Mouse (Mus musculus): ENCODE results near the gene Pitpnm2.

Gene Pitpnm2

DNA sequence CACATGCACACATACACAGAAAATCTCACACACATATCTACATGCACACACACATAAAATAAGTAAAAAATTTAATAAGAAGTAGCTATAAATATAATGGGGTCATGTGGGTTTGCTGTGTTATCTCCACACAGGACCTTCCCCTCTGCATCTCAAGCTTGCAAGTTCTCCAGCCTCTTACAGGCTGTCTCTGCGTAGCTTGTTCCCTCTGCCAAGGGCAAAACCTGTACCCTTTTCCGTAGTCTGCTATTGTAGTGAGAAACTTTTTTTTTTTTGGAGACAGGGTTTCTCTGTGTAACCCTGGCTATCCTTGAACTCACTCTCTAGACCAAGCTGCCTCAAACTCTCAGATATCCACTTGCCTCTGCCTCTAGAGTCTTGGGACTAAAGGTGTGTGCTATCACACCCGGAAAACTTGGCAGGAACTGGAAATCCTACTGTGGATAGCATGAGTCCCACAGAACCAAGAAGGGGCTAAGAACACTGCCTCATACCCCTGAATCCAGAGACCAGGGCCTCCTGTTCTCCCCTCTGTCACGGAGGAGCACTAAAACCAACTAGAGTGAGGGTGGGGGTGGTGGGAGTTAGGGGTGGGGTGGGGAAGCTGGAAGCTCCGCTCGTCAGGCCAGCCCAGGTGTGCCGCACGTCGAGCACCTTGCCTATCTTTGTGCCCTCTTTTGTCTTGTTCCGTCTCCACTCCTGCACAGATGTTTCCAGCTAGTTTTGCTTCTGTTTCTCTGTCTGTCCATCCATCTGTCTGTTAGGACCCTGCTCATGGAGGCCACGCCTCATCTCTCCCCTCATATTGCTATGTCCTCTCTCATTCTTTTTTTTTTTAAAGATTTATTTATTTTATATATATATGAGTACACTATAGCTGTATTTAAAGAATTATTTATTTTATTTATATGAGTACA is 149.2 kb downstream of the Pitpnm2 start:
- in situ Hi-C loops (cut with MboI; ENCODE audit: unreplicated experiment in 2 of 2): no loop called here

DNA sequence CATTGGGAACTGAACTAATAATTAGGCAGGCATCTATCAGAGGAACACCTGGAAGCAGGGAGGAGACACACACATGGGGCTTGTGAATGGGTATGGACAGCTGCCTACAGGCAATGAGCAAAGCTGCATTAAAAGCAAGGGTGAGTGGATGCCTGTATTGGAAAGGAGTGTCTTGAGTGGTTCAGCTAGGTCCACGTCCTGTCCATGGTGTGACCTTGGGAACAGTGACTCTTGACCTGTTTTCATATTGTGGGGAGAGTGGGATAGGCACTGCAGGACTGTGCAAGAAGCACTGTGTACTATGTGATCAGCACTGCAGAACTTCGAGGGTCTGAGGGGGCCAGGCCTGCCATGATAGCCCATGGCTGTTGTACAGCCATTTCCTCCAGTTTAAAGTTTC is 150.6 kb downstream of the Pitpnm2 start:
- in situ Hi-C loops (cut with MboI; ENCODE audit: unreplicated experiment in 2 of 2): loop anchor here in 1 of 2 experiments (25.0 kb wide), 1 partner anchor 137 kb away; the partner anchor contains the start of gene Hip1r

DNA sequence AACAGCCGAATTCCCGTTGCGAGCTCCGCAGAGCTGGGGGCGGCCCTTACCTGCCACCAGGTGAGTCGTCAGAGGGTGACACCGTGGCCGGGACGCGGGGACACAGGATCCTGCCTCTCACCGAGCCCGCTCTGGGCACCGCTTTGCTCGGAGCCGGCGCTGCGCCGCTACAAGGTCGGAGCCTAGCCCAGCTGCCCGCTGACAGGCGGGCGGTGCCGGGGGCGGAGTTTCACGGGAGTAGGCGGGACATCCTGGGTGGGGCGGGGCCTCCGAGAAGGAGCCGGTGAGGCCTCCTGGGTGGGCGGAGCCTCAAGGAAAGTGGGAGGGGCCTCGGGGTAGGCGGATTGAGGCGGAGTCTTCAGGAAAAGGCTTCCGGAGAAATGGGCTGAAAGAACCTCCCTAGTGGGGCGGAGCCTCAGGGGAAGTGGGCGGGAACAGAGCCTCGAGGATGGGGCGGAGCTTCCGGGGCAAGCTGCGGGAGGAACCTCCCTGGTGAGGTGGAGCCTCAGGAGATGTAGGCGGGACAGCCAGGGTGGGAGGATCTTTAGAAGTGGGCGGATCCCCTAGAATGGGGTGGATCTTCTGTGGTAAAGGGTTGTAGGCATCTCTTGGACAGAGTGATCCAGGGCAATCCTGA is 153.8 kb downstream of the Pitpnm2 start, which contains the start of gene Abcb9:
TSS of gene Abcb9 (minus strand) at position 203 of the 637 bp plus-strand sequence.
- in situ Hi-C loops (cut with MboI; ENCODE audit: unreplicated experiment in 2 of 2): loop anchor here in 1 of 2 experiments (25.0 kb wide), 1 partner anchor 133 kb away; the partner anchor contains the start of gene Hip1r

DNA sequence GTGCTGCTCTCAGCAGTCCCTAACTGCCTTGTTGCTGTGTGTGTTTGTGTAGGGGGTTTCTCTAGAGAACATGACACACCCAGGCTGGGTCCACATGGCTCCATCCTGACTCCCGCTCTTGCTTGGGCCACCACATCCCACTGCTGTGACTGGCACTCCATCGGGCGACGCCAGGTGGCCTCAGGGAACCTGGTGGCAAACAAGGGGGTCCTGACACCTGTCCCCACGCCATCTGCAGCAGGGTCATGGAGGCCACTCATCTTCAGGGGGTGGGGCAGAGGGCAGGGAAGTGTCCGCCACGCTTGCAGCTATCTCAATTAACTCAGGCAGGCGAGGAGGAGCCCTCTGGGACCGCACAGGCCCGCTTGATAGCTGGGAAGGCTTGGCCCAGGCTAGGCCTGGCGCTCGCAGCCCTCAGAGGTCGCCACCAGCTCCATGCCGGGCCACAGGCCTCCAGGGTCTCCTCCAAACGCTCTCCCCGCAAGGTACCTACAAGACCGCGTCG is 154.4 kb downstream of the Pitpnm2 start:
- in situ Hi-C loops (cut with MboI; ENCODE audit: unreplicated experiment in 2 of 2): loop anchor here in 1 of 2 experiments (25.0 kb wide), 1 partner anchor 133 kb away; the partner anchor contains the start of gene Hip1r

DNA sequence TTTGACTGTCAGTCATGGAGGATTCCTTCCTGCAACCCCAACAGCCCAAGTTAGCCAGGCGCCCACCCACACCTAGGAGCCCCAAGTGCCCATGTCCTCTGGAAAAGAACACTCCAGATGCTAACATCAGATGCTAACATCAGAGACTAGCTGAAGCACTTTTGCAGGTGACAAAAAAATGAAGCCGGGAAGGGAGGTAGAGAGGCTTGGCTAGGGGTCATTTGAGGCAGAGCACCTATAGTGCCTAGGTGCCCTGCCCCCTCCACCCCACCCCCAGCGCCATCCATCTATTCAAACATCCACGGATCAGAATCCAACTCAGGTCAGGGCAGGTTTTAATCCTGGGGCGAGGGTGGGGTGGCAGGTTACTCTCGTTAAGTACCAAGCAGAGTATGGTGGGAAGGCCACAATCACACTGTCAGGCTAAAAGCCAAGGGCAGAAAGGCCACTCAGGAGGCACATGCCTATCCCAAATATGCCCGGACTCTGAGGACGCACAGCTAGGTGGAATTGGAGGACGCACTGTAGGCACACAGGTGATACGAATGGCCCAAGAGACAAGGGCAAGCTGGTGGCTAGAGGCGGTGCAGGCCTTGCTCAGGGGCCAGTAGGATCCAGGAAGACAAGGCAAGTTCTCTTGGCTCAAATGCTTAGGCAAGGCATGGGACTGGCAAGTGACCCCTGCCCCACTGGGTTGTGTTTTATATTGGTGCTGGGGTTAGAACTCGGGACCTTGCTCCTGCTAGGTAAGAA is 155.5 kb downstream of the Pitpnm2 start:
- in situ Hi-C loops (cut with MboI; ENCODE audit: unreplicated experiment in 2 of 2): loop anchor here in 1 of 2 experiments (25.0 kb wide), 1 partner anchor 132 kb away; the partner anchor contains the start of gene Hip1r

DNA sequence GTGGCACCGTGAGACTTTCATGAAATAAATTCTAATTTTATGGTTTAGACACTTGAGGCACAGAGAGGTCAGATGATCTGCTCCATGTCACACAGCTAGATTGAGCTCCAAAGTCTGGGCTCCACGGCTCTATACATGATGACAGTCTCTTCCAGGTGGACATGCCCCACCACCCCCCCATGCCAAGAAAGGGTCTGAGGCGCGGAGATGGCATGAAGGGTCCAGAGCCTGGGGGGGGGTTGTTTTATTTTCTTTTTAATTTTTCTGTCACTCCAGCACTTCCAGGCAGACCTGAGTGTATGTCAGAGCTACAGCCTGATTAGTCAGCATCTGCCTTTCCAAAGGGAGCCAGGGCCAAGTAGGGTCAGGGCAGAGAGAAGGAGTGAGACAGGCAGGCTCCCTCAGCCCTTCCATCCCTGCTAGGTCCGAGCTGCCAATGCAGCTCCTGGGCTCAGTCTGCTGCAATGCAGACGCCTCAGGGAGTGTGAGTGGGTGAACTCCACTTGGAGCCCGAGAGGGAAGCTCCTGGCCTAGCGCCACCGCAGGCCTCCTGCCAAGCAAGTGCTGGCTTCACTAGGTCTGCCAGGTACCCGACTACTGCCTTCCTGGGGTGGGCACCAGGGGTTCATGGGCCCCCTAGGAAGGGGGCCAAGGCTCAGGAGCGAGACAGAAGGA is 156.3 kb downstream of the Pitpnm2 start:
- in situ Hi-C loops (cut with MboI; ENCODE audit: unreplicated experiment in 2 of 2): loop anchor here in 1 of 2 experiments (25.0 kb wide), 1 partner anchor 131 kb away; the partner anchor contains the start of gene Hip1r

DNA sequence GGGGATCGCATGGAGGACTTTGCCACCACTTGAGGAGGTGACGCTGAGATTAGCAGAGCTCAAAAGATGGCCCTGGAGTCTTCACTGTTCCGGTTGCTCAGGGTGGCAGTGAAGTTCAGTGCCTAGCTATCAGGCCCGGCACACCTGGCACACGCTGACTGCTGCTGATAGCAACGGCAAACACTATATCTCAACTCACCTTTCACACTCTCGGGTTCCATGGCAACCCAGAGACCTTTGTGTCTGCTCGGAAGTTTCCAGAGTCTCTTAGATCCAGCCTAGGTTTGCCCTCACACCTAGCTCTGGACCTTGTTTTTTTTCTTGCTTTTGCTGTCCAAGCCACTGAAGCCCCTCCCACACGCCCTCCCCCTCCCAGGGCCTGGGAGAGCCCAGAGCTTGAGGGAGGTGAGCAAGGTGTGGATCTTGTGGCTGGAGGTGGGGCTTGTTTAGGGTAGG is 157.6 kb downstream of the Pitpnm2 start:
- in situ Hi-C loops (cut with MboI; ENCODE audit: unreplicated experiment in 2 of 2): loop anchor here in 1 of 2 experiments (25.0 kb wide), 1 partner anchor 130 kb away; the partner anchor contains the start of gene Hip1r

DNA sequence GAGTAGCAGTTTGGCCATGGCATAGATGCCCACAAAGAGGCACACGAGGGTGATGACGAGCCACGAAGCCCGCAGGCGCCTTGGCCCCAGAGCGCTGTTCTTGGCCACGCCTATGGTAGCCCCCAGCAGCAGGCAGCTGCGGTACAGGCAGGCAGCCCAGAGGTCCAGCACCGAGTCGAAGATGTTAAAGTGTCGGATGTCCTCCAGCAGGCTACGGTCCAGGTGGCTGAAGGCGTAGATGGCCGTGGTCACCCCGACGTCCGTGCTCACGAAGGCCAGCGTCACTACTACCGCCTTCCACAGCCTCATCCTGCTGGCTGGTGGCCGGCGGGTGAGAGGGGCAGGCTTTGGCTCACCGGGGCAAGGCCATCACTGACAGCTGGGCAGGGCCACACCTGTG is 159.7 kb downstream of the Pitpnm2 start:
- in situ Hi-C loops (cut with MboI; ENCODE audit: unreplicated experiment in 2 of 2): loop anchor here in 1 of 2 experiments (25.0 kb wide), 1 partner anchor 128 kb away; the partner anchor contains the start of gene Hip1r

DNA sequence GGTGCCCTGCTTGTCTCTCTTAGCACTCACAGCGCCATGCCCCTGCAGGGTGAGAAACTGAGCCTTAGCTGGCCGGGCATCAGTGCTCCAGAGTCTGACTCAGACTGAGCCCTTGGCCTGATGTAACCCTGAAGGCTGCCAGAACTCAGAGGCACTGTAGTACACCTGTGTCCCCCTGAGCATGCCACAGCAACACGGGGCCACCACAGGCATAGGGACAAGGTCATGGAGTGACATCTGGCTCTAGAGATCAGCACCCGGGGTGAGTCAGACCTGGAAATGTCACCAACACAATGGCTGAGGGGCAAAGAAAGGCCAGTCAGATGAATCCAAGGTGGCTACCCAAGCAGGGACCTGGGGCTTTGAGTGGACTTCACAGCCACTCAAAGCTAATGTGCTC is 162.7 kb downstream of the Pitpnm2 start:
- in situ Hi-C loops (cut with MboI; ENCODE audit: unreplicated experiment in 2 of 2): loop anchor here in 1 of 2 experiments (25.0 kb wide), 1 partner anchor 125 kb away; the partner anchor contains the start of gene Hip1r

DNA sequence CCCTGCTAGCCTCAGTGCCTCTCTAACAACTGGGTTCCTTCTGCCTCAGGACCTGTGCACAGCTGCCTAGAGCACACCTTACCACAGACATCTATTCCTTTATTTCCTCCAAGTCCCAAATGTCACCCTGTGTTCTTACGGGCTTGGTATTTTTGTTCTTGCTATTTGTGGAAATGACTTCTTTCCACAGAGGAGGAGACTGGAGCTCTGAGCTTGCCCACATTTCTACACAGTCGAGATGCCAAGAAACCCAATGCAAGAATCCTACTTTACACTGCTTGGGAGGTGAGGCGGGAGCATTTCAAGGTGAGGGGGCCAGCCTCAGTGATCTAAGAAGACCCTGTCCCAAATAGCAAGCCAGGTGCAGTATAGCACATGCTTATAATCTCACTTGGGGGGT is 164.0 kb downstream of the Pitpnm2 start:
- in situ Hi-C loops (cut with MboI; ENCODE audit: unreplicated experiment in 2 of 2): loop anchor here in 1 of 2 experiments (25.0 kb wide), 1 partner anchor 123 kb away; the partner anchor contains the start of gene Hip1r

DNA sequence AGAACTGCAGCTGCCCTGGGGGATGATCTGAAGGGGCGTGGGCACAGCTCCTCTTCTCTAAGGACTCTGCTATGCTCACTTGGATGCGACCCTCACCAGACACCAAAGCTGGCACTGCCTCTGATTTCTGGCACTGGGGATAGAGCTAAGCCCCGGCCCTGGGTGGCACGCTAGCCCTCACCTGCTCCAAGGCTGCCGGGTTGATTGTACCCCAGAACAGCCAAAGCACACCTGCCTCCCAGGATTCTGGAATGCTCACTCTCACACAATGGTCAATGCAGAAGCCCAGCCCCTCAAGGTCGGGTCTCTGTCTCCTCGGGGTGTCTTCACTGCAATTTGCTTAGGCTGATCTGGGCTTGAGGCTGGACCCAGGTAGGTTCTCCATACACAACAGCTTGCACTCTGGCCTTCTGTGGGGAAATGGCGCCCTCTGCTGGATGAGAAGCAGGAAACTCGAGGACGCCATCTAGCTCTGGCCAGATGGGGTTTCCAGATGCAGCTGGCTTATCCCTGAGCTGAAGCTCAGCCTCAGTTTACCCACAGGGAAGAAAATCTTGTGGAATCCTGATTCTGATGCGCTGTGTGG is 164.9 kb downstream of the Pitpnm2 start:
- in situ Hi-C loops (cut with MboI; ENCODE audit: unreplicated experiment in 2 of 2): loop anchor here (5.0 to 25.0 kb wide), 3 partner anchors 82 to 137 kb away; partner anchors contain the start of gene Hip1r (in 1 of the 2)

DNA sequence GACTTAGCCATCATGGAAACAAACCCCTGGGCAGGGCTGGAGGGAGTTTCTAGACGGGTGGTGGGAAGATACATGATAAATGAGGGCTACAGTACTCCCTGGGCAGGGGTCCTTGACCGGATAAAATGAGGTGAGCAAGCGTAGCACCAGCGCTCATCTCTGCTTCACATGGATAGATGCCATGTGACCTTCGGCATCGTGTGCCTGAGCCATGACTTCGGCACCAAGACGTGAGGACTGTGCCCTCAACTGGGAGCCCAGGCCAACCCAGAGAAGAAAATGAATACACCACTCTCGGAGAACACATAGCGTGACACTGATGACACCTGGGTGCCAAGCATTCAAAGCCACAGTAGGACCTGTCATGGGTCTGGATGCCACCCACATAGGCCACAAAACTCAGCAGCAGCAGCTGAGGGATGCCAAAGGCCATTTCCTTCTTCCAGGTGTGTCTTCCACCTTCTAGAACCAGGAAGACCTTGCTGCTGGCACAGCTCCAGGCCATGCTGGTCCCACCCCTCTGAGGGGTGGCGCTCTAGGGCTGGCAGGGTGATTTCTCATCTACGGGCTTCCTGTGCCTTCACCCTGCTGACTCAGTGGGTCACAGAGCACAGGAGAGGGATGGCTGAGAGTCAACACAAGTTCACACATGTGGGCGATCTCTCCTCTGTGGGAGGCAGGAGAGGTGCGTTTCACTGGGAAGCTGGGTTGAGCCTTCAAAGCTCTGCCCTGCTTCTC is 165.5 kb downstream of the Pitpnm2 start:
- in situ Hi-C loops (cut with MboI; ENCODE audit: unreplicated experiment in 2 of 2): loop anchor here (5.0 to 25.0 kb wide), 3 partner anchors 82 to 137 kb away; partner anchors contain the start of gene Hip1r (in 1 of the 2)

DNA sequence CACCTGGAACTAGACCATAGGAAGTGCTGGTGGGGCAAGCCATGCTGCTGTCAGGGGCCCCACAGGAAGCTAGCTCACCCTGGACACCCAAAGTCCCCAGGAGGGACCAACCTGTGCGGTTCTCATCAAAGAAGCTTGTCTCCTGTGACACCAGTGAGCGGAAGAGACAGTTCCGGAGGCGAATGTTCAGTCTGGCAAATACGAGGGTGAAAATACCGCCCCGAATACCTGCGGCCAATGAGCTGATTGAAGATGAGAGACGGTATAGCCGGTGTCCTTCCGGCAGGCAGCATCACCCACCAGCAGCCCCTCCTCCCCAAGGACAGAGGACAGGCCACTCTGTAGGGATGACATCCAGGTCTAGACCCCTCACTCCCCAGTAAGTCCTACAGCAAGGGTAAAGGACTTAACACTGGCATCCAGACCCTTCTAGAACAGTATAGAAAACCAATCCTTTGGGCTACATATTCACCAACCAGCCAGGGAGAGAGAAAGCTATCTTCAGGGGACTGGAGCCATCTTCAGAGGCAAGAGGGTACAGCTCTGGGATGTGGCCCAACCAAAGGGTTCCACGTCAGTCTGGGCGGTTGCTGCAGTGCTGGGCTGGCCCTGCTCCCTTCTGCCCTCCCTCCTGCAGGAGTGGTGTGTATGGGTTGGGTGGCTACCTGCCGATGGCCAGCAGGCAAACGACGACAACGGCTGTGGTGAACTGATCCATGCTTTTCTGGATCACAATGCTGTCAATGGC is 166.4 kb downstream of the Pitpnm2 start:
- in situ Hi-C loops (cut with MboI; ENCODE audit: unreplicated experiment in 2 of 2): loop anchor here (5.0 to 25.0 kb wide), 3 partner anchors 81 to 136 kb away; partner anchors contain the start of gene Hip1r (in 1 of the 2)

DNA sequence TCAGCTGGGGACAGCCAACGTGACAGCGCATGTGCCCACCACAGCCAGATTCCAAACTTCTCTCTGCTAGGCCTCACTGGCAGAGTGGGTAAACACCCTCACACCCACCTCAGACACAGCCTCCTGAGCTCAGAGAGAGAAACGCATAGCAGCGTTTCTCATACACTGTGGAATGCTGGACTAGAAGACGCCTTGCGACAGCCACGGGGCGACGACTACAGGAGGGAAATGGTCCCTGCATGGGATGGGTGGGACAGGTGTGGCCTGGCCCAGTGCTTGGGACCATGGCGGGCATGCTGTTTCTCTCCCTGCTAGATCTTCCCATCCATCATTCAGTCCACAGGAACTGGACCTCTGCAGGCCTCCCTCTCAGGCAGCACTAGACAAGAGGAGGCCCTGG is 167.1 kb downstream of the Pitpnm2 start:
- in situ Hi-C loops (cut with MboI; ENCODE audit: unreplicated experiment in 2 of 2): loop anchor here (5.0 to 25.0 kb wide), 3 partner anchors 80 to 135 kb away; partner anchors contain the start of gene Hip1r (in 1 of the 2)

DNA sequence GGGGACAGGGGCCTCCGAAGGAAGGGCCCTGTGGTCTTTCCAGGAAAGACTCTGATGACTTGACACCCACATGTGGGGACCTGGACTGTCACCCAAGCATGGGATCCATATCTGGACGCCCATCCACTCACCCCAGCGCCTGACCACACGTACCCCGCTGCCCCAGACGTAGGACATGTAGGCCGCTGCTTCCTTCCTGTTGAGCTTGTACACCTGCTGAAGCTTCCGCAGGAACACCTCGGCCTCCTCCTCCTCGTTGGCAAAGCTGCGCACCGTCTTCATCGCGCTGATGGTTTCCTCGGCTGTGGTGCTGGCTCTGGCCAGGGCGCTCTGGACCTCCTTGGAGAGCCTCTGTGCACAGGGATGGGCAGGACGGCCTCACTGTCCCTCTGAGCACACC is 169.7 kb downstream of the Pitpnm2 start:
- in situ Hi-C loops (cut with MboI; ENCODE audit: unreplicated experiment in 2 of 2): loop anchor here (5.0 to 25.0 kb wide), 3 partner anchors 78 to 133 kb away; partner anchors contain the start of gene Hip1r (in 1 of the 2)

DNA sequence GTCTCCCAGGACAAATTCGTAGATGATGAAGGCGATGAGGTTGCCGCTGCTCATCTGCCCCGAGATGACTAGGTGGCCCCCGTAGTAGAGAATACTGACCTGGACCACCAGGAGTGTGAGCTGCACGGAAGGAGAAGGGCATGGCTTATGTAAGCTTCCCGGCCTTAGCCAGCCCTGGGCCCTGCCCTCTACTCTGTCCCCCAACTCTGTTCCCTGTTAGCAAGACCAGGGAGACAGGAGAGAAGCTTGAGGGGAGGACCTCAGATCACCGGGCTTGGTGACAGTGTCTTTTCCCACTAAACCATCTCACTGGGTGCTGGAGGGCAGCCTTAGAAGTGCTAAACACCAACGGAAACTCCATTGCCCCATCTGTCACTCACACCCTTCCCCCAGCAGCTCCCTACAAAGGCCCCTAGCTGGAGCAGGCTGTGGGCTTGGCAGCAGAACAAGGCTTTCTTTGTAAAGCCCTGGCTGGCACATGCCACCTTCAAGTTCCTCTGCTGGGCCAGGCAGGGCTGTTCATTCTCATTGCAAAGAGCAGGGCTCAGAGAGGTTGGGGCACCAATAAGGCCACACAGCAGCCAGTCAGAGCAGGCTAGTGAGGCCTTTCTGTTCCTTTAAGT is 170.7 kb downstream of the Pitpnm2 start:
- in situ Hi-C loops (cut with MboI; ENCODE audit: unreplicated experiment in 2 of 2): loop anchor here in 1 of 2 experiments (25.0 kb wide), 1 partner anchor 117 kb away; the partner anchor contains the start of gene Hip1r

Measured in v-Abl transformed pro-B cells (cell line).